Mouse (Mus musculus) left cerebral cortex, adult 11 months (tissue): Measurements from ENCODE around the gene Dnaja4.

ENCODE experiments used
- DNase-seq: peaks from one replicate; pipeline ENCODE4 v3.0.0; 2022; ENCODE audit warnings: low spot score

The Dnaja4 gene

DNA sequence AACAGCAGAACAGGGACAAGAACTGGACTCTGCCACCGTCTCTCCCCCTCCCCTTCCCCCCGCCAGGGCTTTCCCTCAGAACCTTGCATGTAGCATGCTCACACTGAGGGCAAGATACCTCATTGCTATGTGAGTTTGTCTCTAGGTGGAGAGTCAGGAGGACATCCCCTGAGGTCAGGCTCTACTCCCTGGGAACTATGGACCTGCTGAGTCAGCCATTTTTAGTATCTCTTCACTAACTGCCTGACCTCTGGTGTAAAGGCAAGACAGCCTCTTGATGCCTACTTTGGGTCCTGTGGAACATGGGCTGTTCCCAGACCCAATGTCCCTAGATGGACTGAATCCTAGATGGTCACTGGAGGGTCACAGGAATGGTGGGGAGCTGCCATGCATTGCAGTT lies 53.0 kb downstream of the Dnaja4 start:
- no peak for DNase-seq

GRCm38 (mm10) chr9:54752201-54752943 lies 53.7 kb downstream of the Dnaja4 start:
- DNase-seq, result no peak

GRCm38 (mm10) chr9:54752944-54753295 lies 54.2 kb downstream of the Dnaja4 start:
- DNase-seq, result no peak

DNA sequence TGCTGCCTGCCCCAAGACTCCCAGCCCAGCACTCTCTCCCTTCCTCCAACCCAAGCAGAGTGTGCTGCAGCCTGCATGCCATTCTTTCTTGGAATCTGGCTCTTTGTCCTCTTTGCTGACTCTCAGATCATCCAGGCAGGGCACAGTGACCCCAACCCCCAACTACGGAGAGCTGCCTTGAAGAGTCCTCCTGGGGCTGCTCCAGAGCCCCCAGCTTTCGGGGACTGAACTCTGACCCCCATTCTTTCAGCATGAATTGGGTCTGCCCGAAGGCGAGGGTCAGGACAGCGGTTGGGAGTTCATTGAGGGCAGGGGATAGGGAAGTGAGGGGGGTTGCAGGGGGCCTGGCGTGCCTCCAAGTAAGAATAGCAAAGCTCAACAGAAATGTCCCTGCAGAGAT lies 60.9 kb downstream of the Dnaja4 start:
- no peak for DNase-seq

DNA sequence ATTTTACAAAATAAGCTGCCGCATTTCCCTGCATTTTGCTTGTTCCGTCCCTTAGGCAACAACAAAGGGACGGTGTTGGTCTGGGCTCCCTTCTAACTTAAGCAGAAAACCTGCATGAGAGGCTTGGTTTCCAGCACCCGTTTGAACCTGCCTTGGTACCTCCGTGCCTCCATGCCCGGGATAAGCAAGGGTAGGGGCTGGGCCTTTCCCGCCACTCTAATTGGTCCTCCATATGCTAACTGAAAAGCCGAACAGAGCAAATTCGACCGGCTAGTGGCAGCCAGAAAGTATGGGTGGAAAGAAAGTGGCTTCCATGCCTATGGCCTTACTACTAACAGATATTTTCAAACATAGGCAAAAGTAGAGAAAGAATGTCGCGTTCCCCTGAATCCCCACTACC lies 65.4 kb downstream of the Dnaja4 start:
- no peak for DNase-seq

- DNase-seq, result no peak
Measured at GRCm38 (mm10) chr9:54764561-54765217, 66.0 kb downstream of the Dnaja4 start, which contains the start of gene Crabp1. Gene Crabp1 (plus strand): TSS chr9:54764748.

DNA sequence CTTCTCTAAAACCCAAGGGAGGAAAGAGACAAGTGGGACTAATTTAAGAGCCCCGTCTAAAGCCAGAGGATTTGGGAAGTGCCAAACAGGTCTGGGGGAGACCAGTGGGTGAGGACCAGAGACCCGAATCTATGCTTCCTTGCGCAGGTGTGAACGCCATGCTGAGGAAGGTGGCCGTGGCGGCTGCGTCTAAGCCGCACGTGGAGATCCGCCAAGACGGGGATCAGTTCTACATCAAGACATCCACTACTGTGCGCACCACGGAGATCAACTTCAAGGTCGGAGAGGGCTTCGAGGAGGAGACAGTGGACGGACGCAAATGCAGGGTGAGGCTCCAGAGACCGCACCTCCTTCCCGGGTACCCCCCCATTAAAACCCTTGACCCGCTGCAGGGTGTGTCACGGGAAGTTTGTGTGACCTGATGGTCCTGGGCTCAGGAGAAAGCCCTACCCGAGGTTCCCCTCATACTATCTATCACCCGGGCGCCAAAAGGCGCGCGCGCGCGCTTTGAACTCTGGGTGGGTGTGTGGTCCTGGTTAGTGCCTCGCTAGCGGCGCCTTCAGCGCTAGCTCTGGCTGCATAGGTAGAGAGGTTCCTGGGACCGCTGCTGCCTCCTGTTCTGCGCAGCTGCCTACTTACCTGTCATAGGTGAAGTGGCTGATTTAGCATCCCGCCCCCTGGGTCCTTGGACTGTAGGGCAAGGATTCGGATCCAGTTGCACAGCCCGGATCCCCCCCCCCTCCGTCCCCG lies 66.8 kb downstream of the Dnaja4 start:
- DNase-seq, result no peak
